Mouse (Mus musculus) liver, embryonic 14 days (tissue): Measurements from ENCODE around the gene Phactr3. TPM values are rescaled to one million over a fixed set of nuclear protein-coding genes. Genes with fewer than 3 reads are reported as not detected.

Experiments used
- polyA plus RNA-seq: library from polyadenylated mRNA; depleted of rRNA; stranded (reverse); fragments of >200 nt; gene quantifications from 2 replicates; pipeline ENCODE4 v1.2.3, GENCODE M21; 2012; rRNA removed

Gene Phactr3
- 0.06 TPM in 1 of 2 replicates, not detected in the other for polyA plus RNA-seq

GRCm38 (mm10) chr2:178118801-178119560, at the start of gene Phactr3:
Gene Phactr3 (plus strand): TSS chr2:178118975.

GRCm38 (mm10) chr2:178078166-178078717, 40.5 kb upstream of the Phactr3 start, which contains the start of gene Zfp931:
Gene Zfp931 (minus strand): TSS chr2:178078476.

Other genes starting within 250 kb of the Phactr3 start
- gene Gm14327, start 221.9 kb upstream of the Phactr3 start, polyA plus RNA-seq, result 1.0 and 1.2 TPM in 2 replicates
- gene Zfp972, start 193.4 kb upstream of the Phactr3 start, polyA plus RNA-seq, result 0.37 and 0.55 TPM in 2 replicates
- 2.1 and 2.5 TPM in 2 replicates for gene Gm14326, start 161.7 kb upstream of the Phactr3 start, polyA plus RNA-seq
- 1.9 and 2.6 TPM in 2 replicates for gene Zfp971, start 95.7 kb upstream of the Phactr3 start, polyA plus RNA-seq
- 2.3 and 2.4 TPM in 2 replicates for gene Zfp931, start 40.5 kb upstream of the Phactr3 start, polyA plus RNA-seq